Mouse (Mus musculus): Measurements from ENCODE around the gene Stip1. TPM values are rescaled to one million over a fixed set of nuclear protein-coding genes. Genes with fewer than 3 reads are reported as not detected.
A peak's percentile ranks its signal among the peaks of the same experiment; 100 is the strongest.

The Stip1 gene
- polyA plus RNA-seq, 1 experiment from 2014 or later: 116 TPM

DNA sequence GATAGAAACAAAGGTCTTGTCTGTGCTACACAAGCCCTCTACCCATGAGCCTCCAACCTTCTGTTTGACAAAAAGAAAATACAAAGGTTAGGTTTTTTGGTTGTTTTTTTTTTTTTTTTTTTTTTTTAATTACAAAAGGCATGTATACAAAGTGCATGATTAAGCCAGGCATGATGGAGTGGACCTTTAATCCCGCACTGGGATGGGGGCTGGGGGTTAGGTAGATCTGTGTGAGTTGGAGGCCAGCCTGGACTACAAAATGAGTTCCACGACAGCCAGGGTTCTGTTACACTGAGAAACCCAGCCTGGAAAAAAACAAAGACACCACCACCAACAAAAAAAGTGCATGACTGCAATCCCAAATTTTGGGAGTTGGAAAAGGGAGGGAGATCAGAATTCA lies 1.4 kb upstream of the Stip1 start:
- Histone ChIP-seq H3K4me3 (replicated peaks) (peak overlapping the region; percentile 73), H3K9me3 (replicated peaks) (no peaks in the 10 kb centered on the region), H3K9ac (peak overlapping the region; percentile 79), H3K36me3 (replicated peaks) (peaks cover 3% of the 10 kb centered on the region; the same call in 1 of the 2 replicates), H3K4me2 (peak overlapping the region; percentile 88), H3K4me1 (replicated peaks) (peaks cover 33% of the 10 kb centered on the region), H3K27me3 (no peaks in the 10 kb centered on the region), H3K27ac (replicated peaks) (peak overlapping the region; percentile 92)
- no peak for ATAC-seq (ENCODE audit: insufficient read depth)
- WGBS (ENCODE audit: insufficient replicate concordance): 79% methylated on average over 2 of the region's 2 CpGs

GRCm38 (mm10) chr19:7040637-7041130 lies 917 bp upstream of the Stip1 start:
- WGBS (ENCODE audit: insufficient replicate concordance): 14% methylated on average over 13 of the region's 13 CpGs
- no peak for ATAC-seq (ENCODE audit: insufficient read depth)
- peak overlapping the region; percentile 92 for H3K27ac ChIP-seq (replicated peaks)
- peaks cover 33% of the 10 kb centered on the region for H3K4me1 ChIP-seq (replicated peaks)
- peak overlapping the region; percentile 88 for H3K4me2 ChIP-seq
- H3K9ac ChIP-seq: peak overlapping the region; percentile 79
- no peaks in the 10 kb centered on the region for H3K27me3 ChIP-seq
- H3K4me3 ChIP-seq (replicated peaks): peak overlapping the region; percentile 73
- no peaks in the 10 kb centered on the region for H3K9me3 ChIP-seq (replicated peaks)
- H3K36me3 ChIP-seq (replicated peaks): peaks cover 3% of the 10 kb centered on the region; the same call in 1 of the 2 replicates

DNA sequence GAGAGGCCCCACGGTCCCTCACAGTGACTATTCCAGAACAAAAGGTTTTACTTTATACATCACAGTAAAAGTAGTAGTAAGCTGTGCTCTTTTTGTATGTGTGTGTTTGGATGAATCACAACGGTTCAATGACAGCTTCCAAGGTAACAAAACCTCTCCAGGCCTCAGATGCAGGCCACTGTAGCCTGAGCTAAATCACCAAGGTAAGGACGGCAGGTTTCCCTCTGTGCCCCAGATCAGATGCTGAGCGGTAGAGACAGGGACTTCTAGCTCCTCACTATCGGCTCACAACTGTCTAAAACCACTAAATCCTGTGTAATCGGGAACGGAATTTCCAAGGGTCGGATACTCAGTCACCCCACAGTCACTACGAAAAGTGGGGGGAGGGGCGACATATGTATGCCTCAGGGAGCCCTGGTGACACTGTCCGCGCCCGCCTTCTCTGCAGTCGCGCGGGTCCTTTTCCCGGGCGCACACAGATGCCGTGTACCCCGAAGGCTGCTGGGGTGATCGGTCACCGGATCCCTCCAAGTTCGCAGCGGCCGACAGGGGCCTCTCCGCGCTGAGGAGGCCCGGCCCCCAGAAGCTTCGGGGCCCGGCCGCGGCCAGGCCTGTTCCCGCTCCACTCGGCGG lies 563 bp downstream of the Stip1 start:
- 2% methylated on average over 35 of the region's 35 CpGs for WGBS (ENCODE audit: insufficient replicate concordance)
- peak overlapping the region; percentile 95 for H3K9ac ChIP-seq
- peak overlapping the region; percentile 91 for H3K27ac ChIP-seq (replicated peaks)
- H3K4me3 ChIP-seq (replicated peaks): peak overlapping the region; percentile 93
- H3K27me3 ChIP-seq: no peaks in the 10 kb centered on the region
- H3K9me3 ChIP-seq (replicated peaks): no peaks in the 10 kb centered on the region
- H3K36me3 ChIP-seq (replicated peaks): peaks cover 18% of the 10 kb centered on the region
- H3K4me1 ChIP-seq (replicated peaks): peaks cover 33% of the 10 kb centered on the region
- ATAC-seq (ENCODE audit: insufficient read depth): peak; percentile 2
- peak overlapping the region; percentile 80 for H3K4me2 ChIP-seq

DNA sequence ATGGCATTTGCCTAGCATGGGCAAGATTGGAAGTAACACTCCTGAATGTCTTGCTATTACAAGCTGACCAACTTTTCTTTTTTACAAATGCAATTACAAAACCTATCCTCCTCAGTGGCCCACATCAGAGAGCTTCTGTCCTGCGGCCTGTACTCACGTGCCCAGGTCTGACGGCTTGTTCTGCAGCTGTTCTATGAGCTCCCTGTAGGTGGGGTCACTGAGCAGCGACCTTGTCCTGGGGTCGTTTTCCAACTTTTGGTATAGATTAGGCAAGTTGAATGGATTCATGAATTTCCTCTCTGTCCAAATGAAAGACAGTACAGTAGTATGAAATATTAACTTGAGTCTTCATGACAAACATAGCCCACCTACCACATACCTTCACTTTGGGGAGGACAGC lies 5.8 kb downstream of the Stip1 start:
- Histone ChIP-seq H3K4me2 (no peak overlapping the region), H3K27ac (replicated peaks) (no peak overlapping the region), H3K27me3 (no peaks in the 10 kb centered on the region), H3K4me3 (replicated peaks) (no peak overlapping the region), H3K4me1 (replicated peaks) (peaks cover 21% of the 10 kb centered on the region), H3K36me3 (replicated peaks) (peaks cover 69% of the 10 kb centered on the region), H3K9me3 (replicated peaks) (no peaks in the 10 kb centered on the region), H3K9ac (no peak overlapping the region)
- no peak for ATAC-seq (ENCODE audit: insufficient read depth)
- WGBS (ENCODE audit: insufficient replicate concordance): 88% methylated on average over 5 of the region's 5 CpGs

GRCm38 (mm10) chr19:7029531-7029930 lies 10.2 kb downstream of the Stip1 start:
- 86% methylated on average over 5 of the region's 5 CpGs for WGBS (ENCODE audit: insufficient replicate concordance)
- Histone ChIP-seq H3K4me2 (no peak overlapping the region), H3K4me1 (replicated peaks) (no peaks in the 10 kb centered on the region), H3K27me3 (no peaks in the 10 kb centered on the region), H3K9me3 (replicated peaks) (no peaks in the 10 kb centered on the region), H3K4me3 (replicated peaks) (no peak overlapping the region), H3K36me3 (replicated peaks) (peaks cover 99% of the 10 kb centered on the region), H3K27ac (replicated peaks) (no peak overlapping the region), H3K9ac (no peak overlapping the region)
- ATAC-seq (ENCODE audit: insufficient read depth): no peak

DNA sequence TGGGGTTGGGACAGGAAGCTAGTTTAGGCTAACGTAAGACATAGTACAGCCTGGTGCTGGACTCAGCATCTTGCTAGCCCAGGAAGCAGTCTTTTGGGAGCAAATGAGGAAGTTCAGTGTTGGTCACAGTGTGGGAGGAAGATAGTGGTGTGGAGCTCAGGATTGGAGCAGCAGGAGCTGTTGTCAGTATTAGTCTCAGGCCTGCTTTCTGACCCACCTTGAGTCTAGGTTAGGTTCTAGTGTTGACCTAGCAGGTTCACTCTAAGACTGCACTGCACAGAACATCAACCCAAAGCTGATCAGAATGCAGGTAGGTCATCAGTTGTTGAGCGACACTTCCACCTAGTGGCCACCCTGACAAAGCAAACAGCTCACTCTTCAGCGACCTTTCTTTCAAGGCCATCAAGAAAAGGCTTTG lies 19.5 kb downstream of the Stip1 start:
- H3K36me3 ChIP-seq (replicated peaks): peaks cover 75% of the 10 kb centered on the region
- H3K9ac ChIP-seq: peak overlapping the region; percentile 84; the same call in 1 of the 2 replicates
- no peaks in the 10 kb centered on the region for H3K27me3 ChIP-seq
- H3K4me2 ChIP-seq: peak overlapping the region; percentile 88
- H3K4me1 ChIP-seq (replicated peaks): peaks cover 46% of the 10 kb centered on the region
- H3K27ac ChIP-seq (replicated peaks): peak overlapping the region; percentile 92
- WGBS (ENCODE audit: insufficient replicate concordance): 20% methylated on average over 3 of the region's 3 CpGs
- H3K9me3 ChIP-seq (replicated peaks): no peaks in the 10 kb centered on the region
- H3K4me3 ChIP-seq (replicated peaks): peak overlapping the region; percentile 73
- ATAC-seq (ENCODE audit: insufficient read depth): no peak

GRCm38 (mm10) chr19:7019191-7019590 lies 20.6 kb downstream of the Stip1 start, which contains the start of gene Fermt3:
TSS of gene Fermt3 (minus strand) at chr19:7019469.
- H3K9ac ChIP-seq: peak within 1 kb of the TSS; percentile 84

GRCm38 (mm10) chr19:7018546-7018945 lies 21.2 kb downstream of the Stip1 start:
- Histone ChIP-seq H3K4me3 (replicated peaks) (peak overlapping the region; percentile 73), H3K9me3 (replicated peaks) (no peaks in the 10 kb centered on the region), H3K36me3 (replicated peaks) (peaks cover 72% of the 10 kb centered on the region), H3K9ac (peak overlapping the region; percentile 84), H3K27me3 (no peaks in the 10 kb centered on the region), H3K27ac (replicated peaks) (peak overlapping the region; percentile 92), H3K4me2 (peak overlapping the region; percentile 88), H3K4me1 (replicated peaks) (peaks cover 50% of the 10 kb centered on the region)
- ATAC-seq (ENCODE audit: insufficient read depth): peak; percentile 4; the same call in 1 of the 2 replicates
- WGBS (ENCODE audit: insufficient replicate concordance): 13% methylated on average over 11 of the region's 11 CpGs

More at GRCm38 (mm10) chr19:7019191-7019590, 20.6 kb downstream of the Stip1 start, which contains the start of gene Fermt3:
- H3K9me3 ChIP-seq (replicated peaks): no peaks in the 10 kb centered on the region
- H3K4me3 ChIP-seq (replicated peaks): peak within 1 kb of the TSS; percentile 73
- peak within 1 kb of the TSS; percentile 92 for H3K27ac ChIP-seq (replicated peaks)
- peaks cover 46% of the 10 kb centered on the region for H3K4me1 ChIP-seq (replicated peaks)
- peak; percentile 82 for ATAC-seq (ENCODE audit: insufficient read depth)
- H3K36me3 ChIP-seq (replicated peaks): peaks cover 72% of the 10 kb centered on the region
- H3K27me3 ChIP-seq: no peaks in the 10 kb centered on the region
- WGBS (ENCODE audit: insufficient replicate concordance): 12% methylated on average over 5 of the region's 5 CpGs
- peak within 1 kb of the TSS; percentile 88 for H3K4me2 ChIP-seq

DNA sequence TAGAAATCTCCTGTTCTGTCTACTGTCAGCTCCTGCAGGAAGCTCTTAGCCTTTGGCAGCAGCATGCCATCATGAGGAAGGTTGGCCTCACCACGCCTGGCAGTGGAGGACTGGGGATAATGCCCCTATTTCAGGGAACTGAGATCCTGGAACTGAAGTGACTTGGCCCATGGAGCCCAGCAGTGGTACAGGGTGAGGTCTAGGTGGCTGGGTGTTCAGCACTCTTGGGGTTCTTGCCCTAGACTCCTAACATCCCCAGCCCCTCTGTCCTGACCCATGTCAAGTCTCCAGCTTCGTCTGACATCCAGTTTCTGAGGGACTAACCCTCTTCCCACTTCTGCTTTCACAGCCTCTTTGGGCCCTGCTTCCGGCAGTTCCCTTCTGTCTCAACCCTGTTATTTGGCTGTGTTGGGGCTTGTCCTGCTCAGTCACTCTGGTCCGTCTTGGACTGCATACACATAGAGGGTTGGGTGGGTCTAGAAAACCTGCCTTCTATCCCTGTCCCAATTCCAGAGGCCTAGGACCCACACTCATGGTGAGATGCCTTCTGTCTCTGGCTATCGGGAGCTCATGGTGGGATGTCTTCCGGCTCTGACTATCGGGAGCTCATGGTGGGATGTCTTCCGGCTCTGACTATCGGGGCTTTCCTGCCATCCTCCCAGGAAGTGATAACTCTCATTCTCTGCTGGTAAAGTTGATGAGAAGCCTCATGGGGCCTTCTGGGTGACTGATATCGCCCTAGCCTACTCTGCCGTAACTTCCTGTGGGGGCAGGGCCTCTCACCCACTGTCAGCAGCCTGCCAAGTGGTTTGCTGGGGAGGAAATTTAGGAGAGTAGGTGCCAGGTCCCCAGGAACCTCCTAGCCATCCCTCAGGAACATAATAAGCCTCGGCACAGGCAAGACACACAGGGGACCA lies 22.0 kb downstream of the Stip1 start:
- peaks cover 72% of the 10 kb centered on the region for H3K36me3 ChIP-seq (replicated peaks)
- peak overlapping the region; percentile 92 for H3K27ac ChIP-seq (replicated peaks)
- H3K4me1 ChIP-seq (replicated peaks): peaks cover 50% of the 10 kb centered on the region
- H3K4me3 ChIP-seq (replicated peaks): peak overlapping the region; percentile 73
- no peaks in the 10 kb centered on the region for H3K27me3 ChIP-seq
- H3K9ac ChIP-seq: peak overlapping the region; percentile 84
- peak overlapping the region; percentile 88 for H3K4me2 ChIP-seq
- H3K9me3 ChIP-seq (replicated peaks): no peaks in the 10 kb centered on the region
- WGBS (ENCODE audit: insufficient replicate concordance): 16% methylated on average over 12 of the region's 12 CpGs
- ATAC-seq (ENCODE audit: insufficient read depth): peak; percentile 86

DNA sequence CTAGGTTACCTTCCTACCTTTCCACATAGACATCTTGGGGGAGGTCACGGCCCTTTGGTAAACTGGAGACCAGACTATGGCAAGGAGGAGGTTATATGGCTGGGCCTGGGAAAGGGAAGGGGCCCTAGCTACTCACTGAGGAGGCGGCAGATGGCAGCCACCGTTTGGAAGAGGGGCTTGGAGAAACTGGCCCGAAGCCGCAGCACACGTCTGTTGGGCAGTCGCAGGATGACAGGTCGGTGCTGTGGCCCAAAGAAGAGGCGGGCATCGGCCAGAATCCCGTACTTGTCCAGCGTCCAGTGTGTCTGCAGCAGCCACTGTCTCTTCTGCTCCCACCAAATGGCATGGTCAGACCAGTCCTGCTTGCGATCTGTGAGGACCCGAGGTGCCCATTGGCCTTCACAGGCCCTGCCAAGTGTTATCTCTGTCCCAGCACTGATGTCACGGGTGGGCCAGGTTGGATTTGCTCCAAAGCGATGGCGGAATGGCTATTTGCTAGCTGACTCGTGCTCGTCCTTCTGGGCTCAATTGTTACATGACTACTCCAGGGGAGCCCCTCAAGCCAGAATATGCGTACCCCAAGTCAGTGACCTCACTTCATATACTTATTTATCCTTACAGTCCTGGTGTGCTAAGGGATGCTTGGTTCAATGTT lies 25.2 kb downstream of the Stip1 start:
- Histone ChIP-seq H3K9me3 (replicated peaks) (no peaks in the 10 kb centered on the region), H3K27ac (replicated peaks) (no peak overlapping the region), H3K4me2 (no peak overlapping the region), H3K36me3 (replicated peaks) (peaks cover 65% of the 10 kb centered on the region), H3K9ac (no peak overlapping the region), H3K27me3 (no peaks in the 10 kb centered on the region), H3K4me3 (replicated peaks) (no peak overlapping the region), H3K4me1 (replicated peaks) (peaks cover 40% of the 10 kb centered on the region)
- ATAC-seq (ENCODE audit: insufficient read depth): no peak
- 88% methylated on average over 20 of the region's 20 CpGs for WGBS (ENCODE audit: insufficient replicate concordance)

All from liver, embryonic 15.5 days (tissue).